Mouse (Mus musculus): Measurements from ENCODE around the gene Sytl3. TPM values are rescaled to one million over a fixed set of nuclear protein-coding genes. Genes with fewer than 3 reads are reported as not detected.

Sytl3 gene
- polyA plus RNA-seq, 1 experiment from 2014 or later = 0.21 TPM

GRCm38 (mm10) chr17:6780521-6781115, 121.7 kb downstream of the Sytl3 start:
- Histone ChIP-seq H3K27me3 (ENCODE audit: insufficient read depth, low read length) (no peaks in the 10 kb centered on the region), H3K4me3 (ENCODE audit: low read depth, low read length) (peak overlapping the region; percentile 97), H3K36me3 (replicated peaks; ENCODE audit: insufficient read depth, low read length) (no peaks in the 10 kb centered on the region), H3K4me2 (ENCODE audit: low read depth, low read length) (peak overlapping the region; percentile 97), H3K27ac (ENCODE audit: low read depth) (no peak overlapping the region), H3K9ac (replicated peaks) (peak overlapping the region; percentile 9; the same call in 1 of the 2 replicates), H3K9me3 (ENCODE audit: low read length) (no peaks in the 10 kb centered on the region), H3K4me1 (ENCODE audit: insufficient read depth) (peaks cover 31% of the 10 kb centered on the region)
- ATAC-seq (no peak), DNase-seq (no peak)
- TF ChIP-seq EP300 (IDR thresholded peaks at IDR 0.05; ENCODE audit: low read depth) (no peak), CTCF (IDR thresholded peaks at IDR 0.05; ENCODE audit: low read depth) (no peak)
- 53% methylated on average over 4 of the region's 4 CpGs for WGBS (ENCODE audit: insufficient replicate concordance)

- no peaks in the 10 kb centered on the region for H3K9me3 ChIP-seq (ENCODE audit: low read length)
- peak overlapping the region; percentile 97 for H3K4me2 ChIP-seq (ENCODE audit: low read depth, low read length)
- TF ChIP-seq EP300 (IDR thresholded peaks at IDR 0.05; ENCODE audit: low read depth) = no peak
- TF ChIP-seq CTCF (IDR thresholded peaks at IDR 0.05; ENCODE audit: low read depth) = no peak
- no peaks in the 10 kb centered on the region for H3K36me3 ChIP-seq (replicated peaks; ENCODE audit: insufficient read depth, low read length)
- no peaks in the 10 kb centered on the region for H3K27me3 ChIP-seq (ENCODE audit: insufficient read depth, low read length)
- no peak for DNase-seq
- H3K4me3 ChIP-seq (ENCODE audit: low read depth, low read length) = peak overlapping the region; percentile 97
- ATAC-seq = no peak
- peaks cover 31% of the 10 kb centered on the region for H3K4me1 ChIP-seq (ENCODE audit: insufficient read depth)
- H3K9ac ChIP-seq (replicated peaks) = 0 out of 2 replicates have a peak overlapping the region, but pooled peaks have one; percentile 9
- H3K27ac ChIP-seq (ENCODE audit: low read depth) = no peak overlapping the region
- WGBS (ENCODE audit: insufficient replicate concordance) = 37% methylated on average over 6 of the region's 6 CpGs
These were observed 122.4 kb downstream of the Sytl3 start for GRCm38 (mm10) chr17:6781273-6781672.

- ATAC-seq (peak; percentile 24), DNase-seq (peak; percentile 58)
- peaks cover 29% of the 10 kb centered on the region for H3K4me1 ChIP-seq (ENCODE audit: insufficient read depth)
- H3K4me2 ChIP-seq (ENCODE audit: low read depth, low read length) = peak overlapping the region; percentile 97
- H3K27me3 ChIP-seq (ENCODE audit: insufficient read depth, low read length) = no peaks in the 10 kb centered on the region
- peak overlapping the region; percentile 97 for H3K4me3 ChIP-seq (ENCODE audit: low read depth, low read length)
- TF ChIP-seq CTCF (IDR thresholded peaks at IDR 0.05; ENCODE audit: low read depth) (no peak), EP300 (IDR thresholded peaks at IDR 0.05; ENCODE audit: low read depth) (no peak)
- H3K36me3 ChIP-seq (replicated peaks; ENCODE audit: insufficient read depth, low read length) = no peaks in the 10 kb centered on the region
- under 1% methylated on average over 21 of the region's 21 CpGs for WGBS (ENCODE audit: insufficient replicate concordance)
- H3K27ac ChIP-seq (ENCODE audit: low read depth) = peak overlapping the region; percentile 94
- peak overlapping the region; percentile 94 for H3K9ac ChIP-seq (replicated peaks)
- H3K9me3 ChIP-seq (ENCODE audit: low read length) = no peaks in the 10 kb centered on the region
These were observed 123.2 kb downstream of the Sytl3 start for GRCm38 (mm10) chr17:6782033-6782526.

- no peak for TF ChIP-seq CTCF (IDR thresholded peaks at IDR 0.05; ENCODE audit: low read depth)
- peak; percentile 31; the same call in 1 of the 2 replicates for TF ChIP-seq EP300 (IDR thresholded peaks at IDR 0.05; ENCODE audit: low read depth)
- peak within 1 kb of the TSS; percentile 94 for H3K9ac ChIP-seq (replicated peaks)
- H3K9me3 ChIP-seq (ENCODE audit: low read length) = no peaks in the 10 kb centered on the region
- peaks cover 27% of the 10 kb centered on the region for H3K4me1 ChIP-seq (ENCODE audit: insufficient read depth)
- ATAC-seq (peak; percentile 93), DNase-seq (peak; percentile 93)
- H3K27me3 ChIP-seq (ENCODE audit: insufficient read depth, low read length) = no peaks in the 10 kb centered on the region
- WGBS (ENCODE audit: insufficient replicate concordance) = under 1% methylated on average over 52 of the region's 52 CpGs
- H3K36me3 ChIP-seq (replicated peaks; ENCODE audit: insufficient read depth, low read length) = no peaks in the 10 kb centered on the region
- peak within 1 kb of the TSS; percentile 94 for H3K27ac ChIP-seq (ENCODE audit: low read depth)
- H3K4me3 ChIP-seq (ENCODE audit: low read depth, low read length) = peak within 1 kb of the TSS; percentile 97
- H3K4me2 ChIP-seq (ENCODE audit: low read depth, low read length) = peak within 1 kb of the TSS; percentile 97
These were observed 123.7 kb downstream of the Sytl3 start, which contains the start of gene Ezr for GRCm38 (mm10) chr17:6782611-6783005. Gene Ezr, minus strand, starts transcription at chr17:6782784.

GRCm38 (mm10) chr17:6783006-6783661, 124.2 kb downstream of the Sytl3 start:
- Histone ChIP-seq H3K27me3 (ENCODE audit: insufficient read depth, low read length) (no peaks in the 10 kb centered on the region), H3K4me3 (ENCODE audit: low read depth, low read length) (peak overlapping the region; percentile 97), H3K27ac (ENCODE audit: low read depth) (peak overlapping the region; percentile 94), H3K4me2 (ENCODE audit: low read depth, low read length) (peak overlapping the region; percentile 97), H3K9ac (replicated peaks) (peak overlapping the region; percentile 94), H3K4me1 (ENCODE audit: insufficient read depth) (peaks cover 27% of the 10 kb centered on the region), H3K36me3 (replicated peaks; ENCODE audit: insufficient read depth, low read length) (no peaks in the 10 kb centered on the region), H3K9me3 (ENCODE audit: low read length) (no peaks in the 10 kb centered on the region)
- DNase-seq (peak; percentile 73), ATAC-seq (peak; percentile 66)
- WGBS (ENCODE audit: insufficient replicate concordance) = 0% methylated on average over 48 of the region's 58 CpGs
- TF ChIP-seq EP300 (IDR thresholded peaks at IDR 0.05; ENCODE audit: low read depth) (no peak), CTCF (IDR thresholded peaks at IDR 0.05; ENCODE audit: low read depth) (no peak)

GRCm38 (mm10) chr17:6783756-6784357, 125.0 kb downstream of the Sytl3 start:
- peaks cover 22% of the 10 kb centered on the region for H3K4me1 ChIP-seq (ENCODE audit: insufficient read depth)
- DNase-seq (no peak), ATAC-seq (no peak)
- peak overlapping the region; percentile 97 for H3K4me3 ChIP-seq (ENCODE audit: low read depth, low read length)
- no peaks in the 10 kb centered on the region for H3K27me3 ChIP-seq (ENCODE audit: insufficient read depth, low read length)
- H3K4me2 ChIP-seq (ENCODE audit: low read depth, low read length) = peak overlapping the region; percentile 97
- no peaks in the 10 kb centered on the region for H3K9me3 ChIP-seq (ENCODE audit: low read length)
- no peak overlapping the region for H3K27ac ChIP-seq (ENCODE audit: low read depth)
- TF ChIP-seq CTCF (IDR thresholded peaks at IDR 0.05; ENCODE audit: low read depth) (no peak), EP300 (IDR thresholded peaks at IDR 0.05; ENCODE audit: low read depth) (no peak)
- WGBS (ENCODE audit: insufficient replicate concordance) = 49% methylated on average over 10 of the region's 10 CpGs
- no peaks in the 10 kb centered on the region for H3K36me3 ChIP-seq (replicated peaks; ENCODE audit: insufficient read depth, low read length)
- H3K9ac ChIP-seq (replicated peaks) = peak overlapping the region; percentile 94
